Mouse (Mus musculus) kidney, adult 8-10 months (tissue): ENCODE results near the gene Clp1.

Experiments
- DNase-seq, 2 experiments: peaks; one replicate each; pipeline ENCODE4 v3.0.0; 2022

Clp1 gene

DNA sequence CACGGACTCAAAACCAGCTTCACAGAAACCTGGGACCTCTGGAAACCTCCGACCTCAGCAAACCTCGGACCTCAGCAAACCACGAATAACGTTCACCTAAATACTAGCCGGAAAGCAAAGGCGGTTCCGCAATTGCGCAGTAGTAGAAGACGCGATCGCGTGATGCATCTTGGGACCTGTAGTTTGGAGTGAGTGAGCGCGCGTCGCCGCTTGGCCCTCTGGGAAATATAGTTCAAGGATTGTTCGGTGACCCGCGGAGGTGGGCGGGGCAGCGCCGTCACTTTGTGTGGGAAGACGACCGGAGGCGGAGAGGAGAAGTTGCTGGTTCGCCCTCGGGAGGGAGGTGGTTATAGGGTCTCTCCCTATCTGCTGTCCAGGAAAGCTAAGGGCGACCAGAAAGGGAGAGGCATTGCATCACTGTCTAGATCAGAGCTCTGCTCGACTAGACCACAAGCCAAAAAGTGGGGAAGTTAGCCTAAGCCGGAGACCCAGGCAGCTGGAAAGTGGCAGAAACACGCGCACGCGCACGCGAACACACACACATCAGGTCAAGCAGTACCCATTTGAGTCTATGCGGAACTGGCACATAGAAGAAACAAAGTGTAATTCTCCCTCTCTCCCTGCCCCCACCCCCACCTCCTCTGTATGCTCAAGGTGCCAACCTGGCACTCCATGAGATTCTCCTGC, at the start of gene Clp1:
Gene Clp1 (minus strand): TSS at position 179 of the 687 bp plus-strand sequence.
- DNase-seq = peak; percentile 97 to 98

DNA sequence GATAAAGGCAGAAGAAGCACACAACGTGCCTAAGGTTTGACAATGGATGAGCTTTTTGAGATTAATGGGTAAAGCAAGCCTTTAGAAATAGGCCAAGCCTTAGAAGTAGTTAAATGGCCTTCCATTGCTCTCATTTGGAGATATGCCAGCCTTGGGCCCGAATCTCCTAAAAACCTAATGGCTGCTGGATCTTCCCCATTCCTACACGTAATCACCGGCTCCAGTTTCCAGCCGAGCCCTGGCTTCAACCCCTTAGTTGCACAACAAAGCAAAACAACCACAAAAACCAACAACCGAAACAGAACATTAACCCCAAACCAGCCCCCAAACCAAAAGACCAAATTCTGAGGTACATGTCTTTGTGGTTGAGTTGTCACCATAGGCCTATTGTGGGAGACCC, 48.5 kb upstream of the Clp1 start:
- DNase-seq = no peak

- no peak for DNase-seq
Observed at GRCm38 (mm10) chr2:84775241-84775640, 48.1 kb upstream of the Clp1 start, which contains the start of gene Serping1. Gene Serping1 (minus strand): TSS chr2:84775444.

DNA sequence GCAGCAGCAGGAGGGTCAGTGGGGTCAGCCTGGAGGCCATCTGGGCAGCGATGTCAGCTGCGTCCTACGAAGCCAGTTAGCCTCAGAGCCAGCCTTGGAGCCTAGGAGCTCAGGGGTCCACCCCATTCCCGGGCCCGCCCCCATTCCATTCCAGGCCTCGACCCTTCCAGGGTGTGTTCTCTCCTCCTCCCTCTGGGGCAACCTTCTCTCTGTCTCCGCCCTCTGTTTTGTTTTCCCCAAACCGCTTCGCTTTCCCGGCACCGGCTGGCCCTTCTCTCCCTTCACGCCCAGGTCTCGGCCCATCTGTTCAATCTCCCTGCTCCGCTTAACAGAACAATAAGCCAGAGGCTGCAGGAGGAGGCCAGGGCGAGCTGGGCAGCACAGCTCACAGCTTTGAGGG, 47.6 kb upstream of the Clp1 start:
- peak; percentile 26 to 51 for DNase-seq

DNA sequence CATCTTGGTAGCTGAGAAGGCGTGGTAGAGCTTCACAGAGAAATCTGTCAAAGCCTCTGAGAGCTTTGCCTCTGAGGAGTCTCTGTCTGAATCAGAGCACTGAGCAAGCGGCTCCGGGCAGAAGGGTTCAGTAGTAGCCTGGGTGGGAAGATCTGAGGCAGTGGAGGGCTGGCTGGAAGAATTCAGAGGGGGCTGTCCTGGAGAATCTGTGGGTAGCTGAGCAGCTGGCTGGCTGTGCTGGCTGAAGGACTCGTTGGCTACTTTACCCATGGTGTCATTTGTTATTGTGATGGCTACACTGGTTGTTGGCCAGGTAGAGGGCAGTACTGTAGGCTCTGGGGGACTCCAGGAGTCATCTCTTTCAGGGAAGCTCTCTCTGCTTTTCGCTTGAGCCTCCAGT, 46.0 kb upstream of the Clp1 start:
- no peak for DNase-seq

GRCm38 (mm10) chr2:84772454-84772853, 45.3 kb upstream of the Clp1 start:
- DNase-seq = no peak

GRCm38 (mm10) chr2:84770501-84770900, 43.4 kb upstream of the Clp1 start:
- no peak for DNase-seq

DNA sequence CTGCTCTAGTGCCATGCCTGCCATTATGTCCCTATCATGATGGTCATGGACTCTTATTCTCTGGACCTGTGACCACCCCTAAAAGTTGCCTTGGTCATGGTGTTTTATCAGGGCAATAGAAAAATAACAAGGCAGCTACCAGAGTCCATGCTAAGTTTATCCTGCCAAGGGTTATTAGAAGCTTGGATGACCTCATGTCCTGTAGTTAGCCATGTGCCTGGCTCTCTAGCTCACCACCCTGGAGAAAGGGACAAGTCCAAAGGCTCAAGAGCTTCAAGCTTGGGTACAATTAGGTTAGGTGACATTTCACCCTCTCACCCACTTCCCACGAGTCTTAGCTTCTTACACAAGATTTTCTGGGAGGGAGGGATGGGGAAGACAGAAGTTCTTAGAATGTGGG, 35.7 kb upstream of the Clp1 start:
- no peak for DNase-seq

DNA sequence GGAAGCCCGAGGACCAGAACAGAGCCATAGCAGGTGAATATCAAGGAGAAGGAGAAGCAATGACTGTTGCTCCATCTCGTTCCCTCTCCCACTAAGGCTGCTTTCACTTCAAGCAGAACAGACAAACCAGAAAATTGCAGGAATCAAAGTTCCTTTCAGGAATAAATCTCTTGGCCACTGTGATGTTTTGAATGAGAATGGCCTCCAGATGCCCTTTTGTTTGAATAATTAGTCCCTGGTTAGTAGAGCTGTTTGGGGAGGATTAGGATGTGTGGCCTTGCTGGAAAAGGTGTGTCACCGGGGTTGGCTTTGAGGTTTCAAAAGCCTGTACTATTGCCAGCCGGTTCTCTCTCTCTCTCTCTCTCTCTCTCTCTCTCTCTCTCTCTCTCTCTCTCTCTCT, 35.1 kb upstream of the Clp1 start:
- DNase-seq = no peak

DNA sequence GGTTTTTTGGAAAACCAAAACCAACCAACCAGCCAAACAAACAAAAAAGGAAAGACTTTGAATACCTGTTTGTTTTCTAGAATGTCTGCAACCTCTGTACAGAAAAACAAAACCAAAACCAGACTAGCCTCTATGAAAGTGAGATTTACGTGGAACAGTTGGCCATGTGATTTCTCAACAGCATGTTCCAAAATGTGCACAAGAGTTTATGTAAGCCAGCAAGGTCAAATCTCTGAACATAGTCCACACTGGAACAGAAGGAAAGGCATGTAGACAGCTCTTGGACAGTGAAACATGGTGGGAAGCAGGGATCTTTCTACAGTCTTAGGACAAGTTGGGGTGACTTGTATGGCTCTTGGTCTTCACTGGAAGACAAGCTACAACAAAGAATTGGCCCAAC, 34.7 kb upstream of the Clp1 start:
- no peak for DNase-seq

GRCm38 (mm10) chr2:84761309-84761708, 34.2 kb upstream of the Clp1 start:
- DNase-seq = no peak

- no peak for DNase-seq
Observed at GRCm38 (mm10) chr2:84760777-84761176, 33.6 kb upstream of the Clp1 start.

DNA sequence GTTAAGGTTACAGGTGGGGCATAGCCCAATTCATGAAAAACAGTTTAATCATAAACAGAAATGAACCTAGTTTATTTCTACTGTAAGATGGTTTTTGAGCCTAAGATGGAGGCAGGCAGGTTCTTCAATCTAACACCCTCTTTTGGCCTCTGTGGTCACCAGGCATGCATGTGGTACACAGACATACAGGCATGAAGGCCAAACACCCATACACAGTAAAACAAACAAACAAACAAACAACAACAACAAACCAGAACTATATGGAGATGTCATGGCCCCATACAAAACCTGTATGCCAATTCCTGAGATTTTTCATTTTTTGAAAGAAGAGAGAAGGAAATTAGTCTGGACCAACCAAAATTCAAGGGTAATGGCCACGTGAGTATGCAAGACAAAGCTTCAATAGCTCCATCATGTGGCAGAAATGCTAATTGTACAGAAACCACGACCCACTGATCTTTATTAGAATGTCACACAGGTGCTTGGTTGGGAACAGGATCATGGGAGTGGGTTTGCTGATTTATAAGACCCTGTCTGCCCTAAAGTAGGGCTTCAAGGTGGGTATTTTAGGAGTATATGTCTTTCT, 31.5 kb upstream of the Clp1 start:
- peak; percentile 57 to 59 for DNase-seq

- DNase-seq = no peak
Observed at GRCm38 (mm10) chr2:84757026-84757682, 30.0 kb upstream of the Clp1 start.

GRCm38 (mm10) chr2:84756245-84756644, 29.1 kb upstream of the Clp1 start:
- DNase-seq = peak; percentile 76 to 80

DNA sequence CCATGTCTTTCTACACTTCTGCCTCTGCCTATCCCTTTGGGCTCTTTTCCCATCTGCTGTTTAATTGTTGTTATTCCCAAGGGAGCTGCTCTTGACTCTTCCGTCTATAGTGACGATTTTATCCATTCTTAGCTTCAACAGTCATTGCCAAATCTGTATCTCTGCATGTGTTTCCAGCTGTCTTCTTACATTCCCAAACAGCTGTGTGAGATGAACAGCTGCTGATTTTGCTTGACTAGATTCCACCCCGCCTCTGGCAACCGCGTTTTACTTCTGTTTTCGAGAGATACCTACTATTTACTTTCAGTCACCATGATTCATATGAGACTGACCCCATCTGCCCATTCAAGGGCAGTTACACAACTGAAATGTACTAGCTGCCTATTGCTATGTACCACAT, 23.0 kb upstream of the Clp1 start:
- DNase-seq = no peak

- DNase-seq = no peak
Observed at GRCm38 (mm10) chr2:84744126-84744525, 17.0 kb upstream of the Clp1 start.

- peak; percentile 81 to 84 for DNase-seq
Observed at GRCm38 (mm10) chr2:84743561-84743960, 16.4 kb upstream of the Clp1 start, which contains the start of gene Gm19426. Gene Gm19426 (minus strand): TSS chr2:84743655.

GRCm38 (mm10) chr2:84742451-84743283, 15.5 kb upstream of the Clp1 start:
- no peak for DNase-seq

DNA sequence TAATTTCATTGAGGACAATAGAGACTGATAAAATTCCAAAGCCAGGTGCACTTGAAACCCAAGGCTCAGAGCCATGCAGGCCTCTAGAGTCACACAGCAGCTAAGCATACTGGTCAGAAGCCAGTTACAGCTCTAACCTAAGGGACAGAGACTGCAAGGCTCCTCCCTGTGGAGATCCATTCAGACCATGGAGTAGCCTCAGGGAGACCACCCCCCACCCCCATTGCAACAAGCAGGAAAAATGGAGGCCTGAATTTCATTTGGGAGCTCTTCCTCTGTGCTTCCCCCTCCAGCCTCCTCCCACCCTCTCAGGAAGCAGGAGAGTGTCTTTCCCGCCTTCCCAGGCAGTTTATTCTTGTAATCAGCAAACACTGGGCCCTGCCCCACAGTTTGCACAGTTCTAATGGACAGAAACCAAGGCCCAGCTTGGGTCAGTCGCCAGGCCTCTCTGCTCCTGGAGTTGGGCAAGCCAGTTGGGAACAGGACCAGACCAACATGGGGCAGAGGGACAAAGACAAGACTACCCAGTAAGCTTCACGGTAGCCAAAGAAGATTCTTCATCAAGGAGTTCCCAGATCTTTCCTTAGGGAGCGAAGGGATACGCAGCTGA, 14.8 kb upstream of the Clp1 start:
- DNase-seq = no peak

DNA sequence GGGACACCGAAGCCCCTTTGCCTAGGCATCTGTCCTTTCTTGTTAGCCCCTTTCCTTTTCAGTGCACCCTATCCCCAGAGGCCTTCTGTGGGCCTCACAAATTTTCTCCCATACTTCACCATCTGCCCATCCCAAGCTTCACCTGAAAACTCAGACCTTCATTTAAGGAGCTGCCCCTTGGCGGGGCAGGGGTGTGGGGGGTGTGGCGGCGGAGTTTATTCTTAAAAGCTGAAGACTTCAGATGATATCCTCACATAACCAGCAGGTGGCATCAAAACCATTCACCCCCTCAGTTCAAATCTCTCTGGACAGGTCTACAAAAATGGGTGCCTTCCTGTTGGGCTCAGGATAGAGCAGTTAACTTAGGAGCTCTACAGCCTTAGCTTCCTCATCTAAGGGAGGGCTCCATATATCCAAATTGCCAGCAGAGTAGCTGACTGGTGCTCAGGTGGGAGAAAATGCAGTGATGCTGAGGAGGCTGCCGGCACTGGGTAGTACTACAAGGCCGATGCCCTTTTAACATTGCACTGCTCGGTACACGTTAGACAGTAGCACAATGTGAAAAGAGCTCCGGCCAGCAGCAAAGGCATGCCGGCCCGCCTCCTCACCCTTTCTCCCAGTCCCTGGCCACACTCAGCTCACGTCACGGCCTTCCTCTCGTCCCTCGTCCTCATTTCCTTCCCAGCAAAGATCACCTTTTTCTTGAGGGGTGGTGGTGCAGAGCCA, 13.6 kb upstream of the Clp1 start:
- peak in 1 of 2 experiments; percentile 26 for DNase-seq
